Mouse (Mus musculus) ES-E14 (cell line): ENCODE data around the gene Myo6.

Experiments used
- CHD2 ChIP-seq: IDR thresholded peaks from 2 replicates; pipeline ENCODE4 v1.6.1; 2014; ENCODE audit warnings: mild to moderate bottlenecking, low read depth, low read length, inconsistent platforms
- HCFC1 ChIP-seq: IDR thresholded peaks from 2 replicates; pipeline ENCODE4 v1.6.1; 2012; ENCODE audit warnings: low read length, inconsistent platforms, borderline replicate concordance; ENCODE audit not compliant: insufficient read depth
- ZNF384 ChIP-seq: IDR thresholded peaks from 2 replicates; pipeline ENCODE4 v1.6.1; 2012; ENCODE audit warnings: low read depth, low read length, inconsistent platforms

DNA sequence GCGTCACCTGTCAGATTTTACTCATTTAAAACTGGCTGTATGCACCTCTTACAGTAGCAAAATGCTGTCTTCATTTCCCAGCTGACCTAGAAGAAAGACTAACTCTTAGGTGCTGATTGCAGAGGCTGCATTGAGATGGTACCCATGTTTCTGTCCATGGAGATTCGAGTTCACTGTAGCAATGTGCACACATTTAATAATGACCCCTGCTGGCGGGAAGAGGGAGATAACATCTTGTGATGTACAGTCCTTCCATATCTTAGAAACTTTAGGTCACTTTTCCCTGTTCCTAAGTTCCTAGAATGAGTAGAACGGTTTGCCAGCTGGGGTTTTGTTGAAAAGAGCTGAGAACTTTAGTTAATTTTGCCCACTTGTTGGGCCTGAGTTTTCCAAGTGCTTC is 138.7 kb downstream of the Myo6 start:
- no peak for TF ChIP-seq ZNF384
- no peak for TF ChIP-seq HCFC1
- TF ChIP-seq CHD2, result no peak
